Mouse (Mus musculus): ENCODE data around the gene Atp9a. TPM values are rescaled to one million over a fixed set of nuclear protein-coding genes. Genes with fewer than 3 reads are reported as not detected.
A peak's percentile ranks its signal among the peaks of the same experiment; 100 is the strongest.

The Atp9a gene
- total RNA-seq, 4 experiments from 2014 or later: 400 to 416 (median 410) TPM

DNA sequence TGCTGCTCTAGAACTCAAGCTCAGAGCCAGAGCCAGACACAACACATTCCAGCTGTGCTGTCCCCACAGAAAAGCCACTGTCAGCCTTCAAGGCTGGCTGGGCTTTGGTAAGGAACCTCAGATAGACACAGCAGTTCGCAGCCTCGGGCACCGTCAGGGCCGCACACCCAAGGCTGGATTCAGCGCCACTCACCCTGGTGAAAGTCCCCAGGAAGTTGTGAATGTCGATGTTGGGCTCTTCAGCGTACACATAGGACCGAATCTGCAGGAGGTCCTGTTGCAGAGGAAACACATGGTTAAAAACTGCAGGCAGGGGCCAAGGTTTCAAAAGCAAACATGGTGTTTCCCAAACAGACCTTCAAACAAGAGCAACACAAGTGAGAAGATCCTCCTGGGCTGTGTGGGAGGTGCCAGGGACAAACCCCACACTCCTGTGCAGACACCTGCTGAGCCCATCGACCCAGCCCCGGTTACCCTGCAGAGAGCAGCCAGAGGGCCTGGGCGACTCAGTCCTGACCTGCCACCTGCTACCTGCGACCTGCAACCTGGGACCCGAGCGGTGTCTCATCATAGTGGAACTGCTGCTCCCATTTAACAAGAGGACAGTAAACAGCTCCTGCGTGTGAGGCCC lies 58.6 kb downstream of the Atp9a start:
- peak in 1 of 2 experiments; percentile 32 for DNase-seq (ENCODE audit: low spot score in 2 of 2)

DNA sequence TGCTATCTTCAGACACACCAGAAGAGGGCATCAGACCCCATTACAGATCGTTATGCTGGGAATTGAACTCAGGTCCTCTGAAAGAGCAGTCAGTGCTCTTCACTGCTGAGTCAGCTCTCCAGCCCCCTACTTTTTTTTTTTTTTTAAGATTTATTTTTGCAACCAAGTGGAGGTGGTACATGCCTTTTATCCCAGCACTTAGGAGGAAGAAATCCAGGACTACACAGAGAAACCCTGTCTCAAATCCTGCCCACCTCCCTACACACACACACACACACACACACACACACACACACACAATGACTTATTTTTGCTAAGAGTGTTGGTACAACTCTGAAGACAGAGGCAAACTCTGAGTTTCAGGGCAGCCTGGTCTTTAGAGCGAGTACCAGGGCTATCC lies 59.5 kb downstream of the Atp9a start:
- no peak for DNase-seq (ENCODE audit: low spot score in 2 of 2)

- DNase-seq (ENCODE audit: low spot score in 2 of 2): no peak
Observed at GRCm38 (mm10) chr2:168681531-168681930, 60.7 kb downstream of the Atp9a start.

GRCm38 (mm10) chr2:168679381-168680199 lies 62.6 kb downstream of the Atp9a start:
- DNase-seq (ENCODE audit: low spot score in 2 of 2): no peak

DNA sequence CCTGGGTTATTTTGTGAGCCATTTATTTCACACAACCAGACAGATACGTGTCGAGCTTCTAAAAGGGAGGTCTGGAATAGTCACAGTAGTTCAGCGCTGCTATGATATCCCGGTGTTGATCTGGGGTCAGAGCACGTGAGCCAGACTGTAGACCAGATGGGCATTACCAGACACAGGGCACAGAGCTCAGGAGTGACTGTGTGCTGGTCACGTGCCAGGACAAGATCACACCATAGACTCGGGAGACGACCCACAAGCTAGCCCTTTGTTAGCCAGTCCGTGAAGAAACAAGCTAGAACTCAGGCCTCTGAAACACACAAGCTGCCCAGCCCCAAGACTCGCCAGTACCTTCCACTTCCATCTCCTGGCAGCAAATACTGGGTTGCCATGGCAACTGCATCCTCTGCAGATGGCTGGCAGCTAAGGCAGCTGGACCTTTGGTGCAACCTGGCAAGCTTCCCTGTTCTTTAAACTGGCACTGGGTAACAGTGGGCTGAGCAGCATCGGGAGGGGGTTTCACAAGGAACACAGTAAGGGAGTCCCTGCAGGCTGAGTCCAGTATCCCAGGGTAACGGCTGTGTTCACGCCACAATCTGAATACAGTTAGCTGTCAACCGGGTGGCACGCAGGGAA lies 63.4 kb downstream of the Atp9a start:
- peak in 1 of 2 experiments; percentile 84 for DNase-seq (ENCODE audit: low spot score in 2 of 2)

DNA sequence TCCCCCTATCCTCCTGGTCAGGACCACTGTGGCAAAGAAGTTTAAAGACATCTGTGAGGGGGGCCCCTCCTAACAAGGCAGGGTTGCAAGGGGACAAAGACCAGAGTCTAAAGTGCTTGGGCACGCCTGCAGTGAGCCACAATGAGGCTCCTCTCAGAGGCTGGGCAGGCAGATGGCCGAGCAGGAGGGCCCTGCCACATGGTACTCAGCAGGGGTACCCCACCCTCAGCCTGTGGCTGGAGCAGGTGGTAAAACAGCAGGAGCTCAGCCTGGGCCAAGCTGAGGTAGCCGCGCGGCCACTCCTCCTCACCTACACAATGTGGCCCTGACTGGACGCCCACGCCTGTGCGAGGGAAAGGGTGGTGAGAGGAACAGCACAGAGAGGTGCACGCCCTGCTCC lies 64.6 kb downstream of the Atp9a start:
- DNase-seq (ENCODE audit: low spot score in 2 of 2): no peak

GRCm38 (mm10) chr2:168671724-168672123 lies 70.5 kb downstream of the Atp9a start:
- no peak for DNase-seq (ENCODE audit: low spot score in 2 of 2)

GRCm38 (mm10) chr2:168670241-168670640 lies 72.0 kb downstream of the Atp9a start:
- DNase-seq (ENCODE audit: low spot score in 2 of 2): no peak

GRCm38 (mm10) chr2:168669762-168670161 lies 72.4 kb downstream of the Atp9a start:
- no peak for DNase-seq (ENCODE audit: low spot score in 2 of 2)

DNA sequence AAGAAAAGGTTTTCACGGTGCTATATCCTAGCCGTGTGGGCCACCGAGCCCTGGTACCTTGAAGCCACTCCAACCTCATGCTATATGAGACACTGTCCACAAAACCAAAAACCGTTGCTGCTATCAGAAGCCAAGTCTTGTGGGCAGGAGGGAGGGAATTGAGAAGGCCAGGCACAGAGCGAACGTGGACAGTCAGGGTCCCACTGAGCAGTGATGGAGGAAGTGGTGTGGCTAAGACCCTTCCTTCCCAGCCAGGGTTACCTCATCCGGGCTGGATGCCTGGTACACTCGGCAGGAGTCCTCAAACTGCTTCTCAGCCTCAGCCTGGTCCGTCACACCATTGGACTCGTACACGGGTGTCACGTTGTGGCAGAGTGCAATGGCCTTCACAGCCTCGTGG lies 74.5 kb downstream of the Atp9a start:
- no peak for DNase-seq (ENCODE audit: low spot score in 2 of 2)

DNA sequence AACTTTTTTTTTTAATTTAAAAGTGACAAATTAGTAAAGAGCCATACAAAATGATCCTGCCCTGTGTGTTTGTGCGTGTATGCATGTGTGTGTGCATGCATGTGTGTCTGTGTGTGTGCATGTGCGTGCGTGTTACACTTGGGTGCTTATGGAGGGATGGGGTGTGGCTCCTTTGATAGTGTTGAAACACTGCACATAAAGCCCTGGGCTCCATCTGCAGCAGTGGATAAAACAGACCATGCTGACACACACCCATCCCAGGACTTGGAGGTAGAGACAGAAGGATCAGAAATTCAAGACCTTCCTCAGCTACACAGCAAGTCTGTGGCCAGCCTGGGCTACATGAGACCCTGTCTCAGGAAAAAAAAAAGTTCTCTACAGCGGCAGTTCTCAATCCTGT lies 76.5 kb downstream of the Atp9a start:
- no peak for DNase-seq (ENCODE audit: low spot score in 2 of 2)

GRCm38 (mm10) chr2:168663716-168664115 lies 78.5 kb downstream of the Atp9a start:
- no peak for DNase-seq (ENCODE audit: low spot score in 2 of 2)

DNA sequence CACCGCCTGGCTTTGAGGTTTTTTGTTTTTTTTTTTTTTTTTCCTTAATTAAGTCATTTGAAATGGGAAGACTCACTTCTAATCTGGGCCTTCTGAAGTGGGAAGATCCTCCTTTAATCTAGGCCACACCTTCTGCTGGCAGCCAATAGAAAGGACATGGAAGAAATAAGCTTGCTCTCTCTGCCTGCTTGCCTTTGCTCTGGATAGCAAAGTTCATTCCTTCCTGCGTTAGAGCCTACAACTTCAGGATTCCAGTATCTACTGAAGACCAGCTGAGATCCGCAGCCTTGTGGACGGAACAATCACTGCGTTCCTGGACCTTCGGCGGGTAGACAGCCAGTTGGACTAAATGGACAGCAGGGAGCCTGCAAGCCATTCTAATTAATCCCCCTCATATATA lies 79.0 kb downstream of the Atp9a start:
- no peak for DNase-seq (ENCODE audit: low spot score in 2 of 2)

DNA sequence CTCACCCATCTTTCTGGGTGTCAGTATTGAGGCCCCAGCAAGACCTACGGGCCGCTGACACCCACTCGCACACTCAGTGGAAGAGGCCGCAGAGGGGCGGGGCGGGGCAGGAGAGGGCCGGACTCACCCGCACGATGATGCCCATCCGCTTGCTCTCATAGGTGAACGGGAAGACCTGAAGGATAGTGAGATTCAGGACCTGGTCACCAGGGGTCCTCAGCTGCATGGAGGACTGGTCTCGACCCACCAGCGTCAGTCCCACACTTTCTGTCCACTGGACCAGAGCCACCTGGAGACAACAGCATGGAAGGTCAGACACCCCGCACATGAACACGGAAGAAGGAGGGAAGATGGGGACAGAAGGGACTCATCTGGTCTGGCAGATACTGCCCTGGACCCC lies 80.4 kb downstream of the Atp9a start:
- no peak for DNase-seq (ENCODE audit: low spot score in 2 of 2)

DNA sequence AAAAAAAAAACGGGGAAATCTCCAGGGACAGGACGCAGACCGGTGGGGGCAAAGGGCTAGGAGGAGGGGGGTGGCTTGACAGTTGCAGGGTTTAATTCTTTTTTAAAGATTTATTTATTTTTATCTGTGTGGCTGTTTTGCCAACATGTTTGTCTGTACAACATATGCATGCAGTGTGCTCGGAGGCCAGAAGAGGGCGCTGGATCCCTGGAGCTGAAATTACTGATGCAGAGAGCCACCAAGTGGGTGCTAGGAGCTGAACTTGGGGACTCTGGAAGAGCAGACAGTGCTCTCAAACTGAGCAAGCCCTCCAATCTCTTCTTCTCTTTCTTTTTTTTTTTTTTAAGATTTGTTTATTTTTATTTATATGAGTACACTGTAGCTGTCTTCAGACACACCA lies 81.9 kb downstream of the Atp9a start:
- no peak for DNase-seq (ENCODE audit: low spot score in 2 of 2)

- DNase-seq (ENCODE audit: low spot score in 2 of 2): no peak
Observed at GRCm38 (mm10) chr2:168658551-168658950, 83.7 kb downstream of the Atp9a start.

DNA sequence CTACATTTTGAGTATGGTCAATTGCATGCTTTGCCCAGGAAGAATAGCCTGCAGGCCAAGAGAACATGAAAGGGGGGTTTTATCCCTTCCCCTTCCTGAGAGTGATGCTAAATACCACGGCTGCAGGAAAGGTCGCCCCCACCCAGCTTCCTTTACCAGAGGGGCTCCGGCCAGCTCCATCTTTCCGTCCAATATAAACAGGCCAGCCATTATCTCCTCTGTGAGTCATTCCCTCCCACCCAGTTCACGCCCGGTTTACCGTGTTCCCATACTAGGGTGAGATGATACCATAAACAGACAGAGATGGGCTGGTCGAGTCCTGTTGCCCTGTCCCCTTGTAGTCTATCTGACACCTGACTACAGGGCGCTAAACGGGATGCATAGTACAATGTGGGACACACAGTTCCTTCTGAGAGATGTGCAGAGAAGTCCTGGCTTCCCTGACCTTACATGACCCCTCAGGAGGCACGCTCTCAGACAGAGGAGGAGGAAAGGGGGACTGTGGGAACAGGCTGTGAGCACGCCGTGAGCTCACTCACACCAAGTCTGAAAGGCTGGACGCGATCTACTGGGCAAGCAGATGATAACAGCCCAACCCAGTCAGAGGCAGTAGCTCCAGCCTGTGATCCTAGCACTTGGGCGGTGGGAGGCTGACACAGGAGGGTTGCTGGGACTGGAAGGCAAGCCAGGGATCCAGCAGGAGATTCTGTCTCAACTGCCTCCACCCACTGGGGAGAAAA lies 85.5 kb downstream of the Atp9a start:
- DNase-seq (ENCODE audit: low spot score in 2 of 2): no peak

DNA sequence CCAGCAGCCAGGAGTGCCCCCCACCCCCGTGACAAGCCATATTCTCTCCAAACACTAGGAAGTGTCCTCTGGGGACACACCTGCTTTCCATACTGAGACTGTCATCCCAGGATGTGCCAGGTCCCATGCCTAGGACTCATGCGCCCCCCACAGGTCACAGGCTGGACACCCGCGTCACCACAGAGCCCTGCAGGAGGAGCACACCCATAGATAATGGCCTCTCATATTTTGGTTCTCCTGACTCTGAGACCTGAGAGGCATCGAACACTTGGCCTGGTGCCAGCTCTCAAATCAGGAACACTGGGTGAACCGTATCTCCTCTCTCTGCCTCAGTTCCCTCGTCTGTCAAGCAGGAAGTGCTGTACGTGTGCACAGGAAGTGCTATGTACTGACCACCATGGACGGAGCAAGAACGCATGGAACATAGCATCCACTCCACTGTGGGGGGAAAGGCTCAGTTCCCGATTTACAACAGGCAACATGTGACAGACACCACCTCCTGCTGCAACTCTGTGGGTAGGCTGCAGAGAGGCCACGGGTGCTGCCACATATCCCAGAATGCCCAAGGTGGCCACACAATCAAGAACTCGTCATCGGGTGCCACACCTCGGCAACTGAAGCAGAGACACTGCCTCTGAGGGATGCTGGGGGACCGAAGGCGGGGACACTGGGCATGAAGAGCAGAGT lies 87.1 kb downstream of the Atp9a start:
- DNase-seq (ENCODE audit: low spot score in 2 of 2): no peak

DNA sequence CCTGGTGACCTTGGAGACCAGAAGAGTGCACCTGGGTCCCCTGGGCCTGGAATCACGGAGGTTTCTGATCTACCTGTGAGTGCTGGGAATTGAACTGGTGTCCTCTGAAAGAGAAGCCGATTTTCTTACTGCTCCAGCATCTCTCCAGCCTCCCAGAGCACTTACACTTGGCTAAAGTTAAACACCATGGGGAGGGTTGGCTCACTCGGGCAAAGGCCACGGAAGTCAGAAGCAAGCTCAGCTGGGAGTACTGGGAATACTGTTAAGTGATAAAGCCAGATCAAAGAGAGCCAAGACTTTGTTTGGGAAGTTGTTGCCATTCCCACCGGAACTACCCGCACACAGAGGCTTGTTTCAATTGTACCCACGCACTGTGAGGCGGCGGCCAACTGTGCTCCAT lies 87.7 kb downstream of the Atp9a start:
- no peak for DNase-seq (ENCODE audit: low spot score in 2 of 2)

- DNase-seq (ENCODE audit: low spot score in 2 of 2): no peak
Observed at GRCm38 (mm10) chr2:168651757-168652156, 90.5 kb downstream of the Atp9a start.

GRCm38 (mm10) chr2:168648171-168648570 lies 94.0 kb downstream of the Atp9a start:
- DNase-seq (ENCODE audit: low spot score in 2 of 2): no peak
